25 mouse cellular contexts compared by ENCODE assay signal in genomic region chr9:94368231-94368936, GRCm38 (mm10).
"Had no signal": no experiment of that assay in that cellular context is flagged by ENCODE, and none has a peak within 500 bp of the region (broad histone marks: within the 10 kb centered on the region; RNA-seq: fewer than 3 reads in every experiment).

No protein-coding gene starts in this region.

- H3K4me1 ChIP-seq: heart, embryonic 13.5 days; heart, embryonic 15.5 days; hindbrain, embryonic 15.5 days; kidney, embryonic 15.5 days; limb, embryonic 13.5 days; limb, embryonic 15.5 days had no signal

- DNase-seq: forebrain, postnatal 0 days; gastrocnemius, postnatal 14 days; gastrocnemius, postnatal 36 days; heart, adult 11 months; heart, adult 2 months; heart, postnatal 14 days; heart, postnatal 36 days; kidney, adult 11 months; kidney, adult 2 months; kidney, adult 9 months; kidney, postnatal 14 days; kidney, postnatal 36 days; layer of hippocampus, adult 9-11 months; layer of hippocampus, postnatal 36 days; left cerebral cortex, postnatal 4 days had no signal

- H3K27me3 ChIP-seq: heart, embryonic 13.5 days; heart, embryonic 15.5 days; hindbrain, embryonic 15.5 days; kidney, embryonic 15.5 days; limb, embryonic 13.5 days; limb, embryonic 15.5 days had no signal

- H3K36me3 ChIP-seq: heart, embryonic 13.5 days; heart, embryonic 15.5 days; hindbrain, embryonic 15.5 days; kidney, embryonic 15.5 days; limb, embryonic 13.5 days; limb, embryonic 15.5 days had no signal

- H3K9me3 ChIP-seq: heart, embryonic 13.5 days; heart, embryonic 15.5 days; hindbrain, embryonic 15.5 days; kidney, embryonic 15.5 days; limb, embryonic 13.5 days; limb, embryonic 15.5 days had no signal

- H3K4me2 ChIP-seq: heart, embryonic 11.5 days; heart, embryonic 13.5 days; heart, embryonic 15.5 days; hindbrain, embryonic 15.5 days; kidney, embryonic 15.5 days; limb, embryonic 13.5 days; limb, embryonic 15.5 days had no signal

- H3K9ac ChIP-seq: forebrain, postnatal 0 days; heart, embryonic 13.5 days; heart, embryonic 15.5 days; hindbrain, embryonic 15.5 days; kidney, embryonic 15.5 days; limb, embryonic 13.5 days; limb, embryonic 15.5 days had no signal

- ATAC-seq: forebrain, postnatal 0 days; hindbrain, postnatal 0 days; intestine, embryonic 16.5 days had no signal

- H3K27ac ChIP-seq: heart, adult 2 months; heart, embryonic 13.5 days; heart, embryonic 15.5 days; hindbrain, embryonic 15.5 days; hindbrain, postnatal 0 days; kidney, embryonic 15.5 days; kidney, postnatal 0 days; limb, embryonic 13.5 days; limb, embryonic 15.5 days had no signal

- H3K4me3 ChIP-seq: heart, adult 2 months; heart, embryonic 13.5 days; heart, embryonic 15.5 days; hindbrain, embryonic 15.5 days; kidney, embryonic 15.5 days; limb, embryonic 13.5 days; limb, embryonic 15.5 days had no signal
